Mouse (Mus musculus) intestine, embryonic 16.5 days (tissue): ENCODE measurements around the gene Clca4a. TPM values are rescaled to one million over a fixed set of nuclear protein-coding genes. Genes with fewer than 3 reads are reported as not detected.

Experiments
- ATAC-seq: fragments of 200-750 bp; cut with Nextera tagmentation; 2 replicates; pipeline ENCODE4 v1.8.0; 2017; ENCODE audit warnings: moderate TSS enrichment, moderate library complexity
- H3K27ac ChIP-seq: fragments of 300-500 bp; sonication (generic); 2 replicates; pipeline ENCODE4 v1.5.1; 2014; ENCODE audit warnings: mild to moderate bottlenecking, low read length
- H3K27me3 ChIP-seq: fragments of 300-500 bp; sonication (generic); replicated peaks from 2 replicates; pipeline ENCODE4 v1.6.1; 2014; ENCODE audit warnings: low read length, control low read depth, mixed read lengths; ENCODE audit not compliant: control insufficient read depth, insufficient read depth
- H3K36me3 ChIP-seq: fragments of 300-500 bp; sonication (generic); 2 replicates; pipeline ENCODE4 v1.6.1; 2014; ENCODE audit warnings: low read length, control low read depth; ENCODE audit not compliant: control insufficient read depth, insufficient read depth
- H3K4me1 ChIP-seq: fragments of 300-500 bp; sonication (generic); 2 replicates; pipeline ENCODE4 v1.6.1; 2014; ENCODE audit warnings: low read length, control low read depth, mixed read lengths; ENCODE audit not compliant: control insufficient read depth, insufficient read depth
- H3K4me2 ChIP-seq: fragments of 300-500 bp; sonication (generic); 2 replicates; pipeline ENCODE4 v1.6.1; 2014; ENCODE audit warnings: low read depth, low read length, control low read depth
- H3K4me3 ChIP-seq: fragments of 300-500 bp; sonication (generic); 2 replicates; pipeline ENCODE4 v1.5.1; 2014; ENCODE audit warnings: mild to moderate bottlenecking, low read length
- H3K9ac ChIP-seq: fragments of 300-500 bp; sonication (generic); 2 replicates; pipeline ENCODE4 v1.6.1; 2014; ENCODE audit warnings: low read depth, low read length
- H3K9me3 ChIP-seq: fragments of 300-500 bp; sonication (generic); 2 replicates; pipeline ENCODE4 v1.6.1; 2016; ENCODE audit warnings: low read length, control low read depth; ENCODE audit not compliant: control insufficient read depth
- WGBS: fragments of 180-500 bp; shearing (Covaris S2); extraction: QIAGEN DNeasy Blood & Tissue Kit; methylation state at CpG from one replicate; pipeline ENCODE4 v1.1.7; 2014; 5-methylcytosine and 5-hydroxymethylcytosine counted together
- polyA plus RNA-seq: library from polyadenylated mRNA; unstranded; fragments of >200 nt; fragmentation: Nextera tagmentation; extraction: Ambion mirVana; gene quantifications from 2 replicates; pipeline ENCODE4 v1.2.1, GENCODE M21; 2015

Clca4a gene
- polyA plus RNA-seq = not detected in 2 replicates

- Histone ChIP-seq H3K4me1 (no peaks in the 10 kb centered on the region), H3K27me3 (no peaks in the 10 kb centered on the region), H3K4me2 (no peak within 1 kb of the TSS), H3K4me3 (no peak within 1 kb of the TSS), H3K9ac (no peak within 1 kb of the TSS), H3K36me3 (no peaks in the 10 kb centered on the region), H3K9me3 (no peaks in the 10 kb centered on the region), H3K27ac (no peak within 1 kb of the TSS)
- no peak for ATAC-seq
These were observed at the start of gene Clca4a for GRCm38 (mm10) chr3:144974945-144975344. Gene Clca4a, minus strand, starts transcription at chr3:144975045.

- H3K4me2 ChIP-seq = no peak overlapping the region
- no peak for ATAC-seq
- WGBS = 78% methylated on average over 3 of the region's 3 CpGs
These were observed 43.0 kb upstream of the Clca4a start for GRCm38 (mm10) chr3:145017807-145018206.

GRCm38 (mm10) chr3:145004422-145004821 is 29.6 kb upstream of the Clca4a start:
- H3K27me3 ChIP-seq = no peaks in the 10 kb centered on the region
- no peak overlapping the region for H3K9ac ChIP-seq
- no peak overlapping the region for H3K4me3 ChIP-seq
- H3K4me1 ChIP-seq = no peaks in the 10 kb centered on the region
- no peaks in the 10 kb centered on the region for H3K9me3 ChIP-seq
- H3K36me3 ChIP-seq = no peaks in the 10 kb centered on the region
- 34% methylated on average over 5 of the region's 5 CpGs for WGBS
- H3K27ac ChIP-seq = no peak overlapping the region
- ATAC-seq = no peak
- H3K4me2 ChIP-seq = no peak overlapping the region

More at GRCm38 (mm10) chr3:145017807-145018206, 43.0 kb upstream of the Clca4a start:
- no peaks in the 10 kb centered on the region for H3K4me1 ChIP-seq
- H3K4me3 ChIP-seq = no peak overlapping the region
- no peaks in the 10 kb centered on the region for H3K9me3 ChIP-seq
- H3K36me3 ChIP-seq = no peaks in the 10 kb centered on the region
- no peaks in the 10 kb centered on the region for H3K27me3 ChIP-seq
- H3K9ac ChIP-seq = no peak overlapping the region
- no peak overlapping the region for H3K27ac ChIP-seq

GRCm38 (mm10) chr3:145000912-145001311 is 26.1 kb upstream of the Clca4a start:
- ATAC-seq = no peak
- Histone ChIP-seq H3K4me3 (no peak overlapping the region), H3K9me3 (no peaks in the 10 kb centered on the region), H3K36me3 (no peaks in the 10 kb centered on the region), H3K9ac (no peak overlapping the region), H3K27ac (no peak overlapping the region), H3K4me2 (no peak overlapping the region), H3K27me3 (no peaks in the 10 kb centered on the region), H3K4me1 (no peaks in the 10 kb centered on the region)
- WGBS = 56% methylated on average over 1 of the region's 1 CpGs

GRCm38 (mm10) chr3:144993055-144993454 is 18.2 kb upstream of the Clca4a start:
- H3K9ac ChIP-seq = no peak overlapping the region
- H3K36me3 ChIP-seq = no peaks in the 10 kb centered on the region
- no peak overlapping the region for H3K27ac ChIP-seq
- ATAC-seq = peak; percentile 92
- no peaks in the 10 kb centered on the region for H3K27me3 ChIP-seq
- H3K9me3 ChIP-seq = no peaks in the 10 kb centered on the region
- no peak overlapping the region for H3K4me2 ChIP-seq
- H3K4me1 ChIP-seq = peaks cover 4% of the 10 kb centered on the region; the same call in 1 of the 2 replicates
- no peak overlapping the region for H3K4me3 ChIP-seq
- 64% methylated on average over 5 of the region's 5 CpGs for WGBS

- no peaks in the 10 kb centered on the region for H3K36me3 ChIP-seq
- no peak overlapping the region for H3K4me2 ChIP-seq
- H3K27me3 ChIP-seq = no peaks in the 10 kb centered on the region
- no peak overlapping the region for H3K9ac ChIP-seq
- H3K4me3 ChIP-seq = no peak overlapping the region
- H3K27ac ChIP-seq = no peak overlapping the region
- H3K9me3 ChIP-seq = no peaks in the 10 kb centered on the region
- peak; percentile 59; the same call in 1 of the 2 replicates for ATAC-seq
- H3K4me1 ChIP-seq = peaks cover 4% of the 10 kb centered on the region; the same call in 1 of the 2 replicates
These were observed 17.8 kb upstream of the Clca4a start for GRCm38 (mm10) chr3:144992618-144993017.

- no peaks in the 10 kb centered on the region for H3K36me3 ChIP-seq
- H3K4me2 ChIP-seq = no peak overlapping the region
- no peak overlapping the region for H3K4me3 ChIP-seq
- ATAC-seq = no peak
- no peaks in the 10 kb centered on the region for H3K9me3 ChIP-seq
- no peaks in the 10 kb centered on the region for H3K4me1 ChIP-seq
- no peak overlapping the region for H3K27ac ChIP-seq
- H3K9ac ChIP-seq = no peak overlapping the region
- 74% methylated on average over 5 of the region's 5 CpGs for WGBS
- H3K27me3 ChIP-seq = no peaks in the 10 kb centered on the region
These were observed 11.0 kb upstream of the Clca4a start for GRCm38 (mm10) chr3:144985890-144986289.

GRCm38 (mm10) chr3:144980551-144980950 is 5.7 kb upstream of the Clca4a start:
- Histone ChIP-seq H3K4me3 (no peak overlapping the region), H3K9me3 (no peaks in the 10 kb centered on the region), H3K9ac (no peak overlapping the region), H3K4me2 (no peak overlapping the region), H3K4me1 (no peaks in the 10 kb centered on the region), H3K36me3 (no peaks in the 10 kb centered on the region), H3K27me3 (no peaks in the 10 kb centered on the region), H3K27ac (no peak overlapping the region)
- WGBS = 73% methylated on average over 6 of the region's 6 CpGs
- peak; percentile 33; the same call in 1 of the 2 replicates for ATAC-seq

GRCm38 (mm10) chr3:144977631-144978030 is 2.8 kb upstream of the Clca4a start:
- H3K27ac ChIP-seq = no peak overlapping the region
- H3K27me3 ChIP-seq = no peaks in the 10 kb centered on the region
- H3K36me3 ChIP-seq = no peaks in the 10 kb centered on the region
- H3K9me3 ChIP-seq = no peaks in the 10 kb centered on the region
- no peaks in the 10 kb centered on the region for H3K4me1 ChIP-seq
- H3K4me3 ChIP-seq = no peak overlapping the region
- no peak overlapping the region for H3K9ac ChIP-seq
- 52% methylated on average over 4 of the region's 4 CpGs for WGBS
- H3K4me2 ChIP-seq = no peak overlapping the region
- no peak for ATAC-seq

- Histone ChIP-seq H3K4me1 (no peaks in the 10 kb centered on the region), H3K9ac (no peak overlapping the region), H3K36me3 (no peaks in the 10 kb centered on the region), H3K27ac (no peak overlapping the region), H3K9me3 (no peaks in the 10 kb centered on the region), H3K4me2 (no peak overlapping the region), H3K27me3 (no peaks in the 10 kb centered on the region), H3K4me3 (no peak overlapping the region)
- ATAC-seq = no peak
- 82% methylated on average over 1 of the region's 1 CpGs for WGBS
These were observed 1.2 kb upstream of the Clca4a start for GRCm38 (mm10) chr3:144976091-144976490.
